Mouse (Mus musculus) testis, adult 2 months (tissue): ENCODE results near the gene Hdac7. TPM values are rescaled to one million over a fixed set of nuclear protein-coding genes. Genes with fewer than 3 reads are reported as not detected.

Experiments
- H3K27ac ChIP-seq: fragments of 200-500 bp; 2 replicates; pipeline ENCODE4 v1.5.1; 2012; ENCODE audit warnings: low read depth, low read length; ENCODE audit not compliant: control insufficient read depth, insufficient read depth
- H3K27me3 ChIP-seq: fragments of 200-500 bp; 2 replicates; pipeline ENCODE4 v1.6.1; 2012; ENCODE audit warnings: mild to moderate bottlenecking, low read length, moderate library complexity; ENCODE audit not compliant: control insufficient read depth, insufficient read depth
- H3K36me3 ChIP-seq: fragments of 200-500 bp; 2 replicates; pipeline ENCODE4 v1.6.1; 2012; ENCODE audit warnings: mild to moderate bottlenecking, low read length; ENCODE audit not compliant: control insufficient read depth, insufficient read depth
- H3K4me1 ChIP-seq: fragments of 200-500 bp; 2 replicates; pipeline ENCODE4 v1.6.1; 2012; ENCODE audit warnings: low read length; ENCODE audit not compliant: control insufficient read depth, insufficient read depth
- H3K4me3 ChIP-seq: fragments of 200-500 bp; 2 replicates; pipeline ENCODE4 v1.5.1; 2012; ENCODE audit warnings: low read depth, mild to moderate bottlenecking, low read length, moderate library complexity, mixed read lengths; ENCODE audit not compliant: control insufficient read depth
- CTCF ChIP-seq: fragments of 200-500 bp; IDR thresholded peaks from 2 replicates; pipeline ENCODE4 v1.5.1; 2012; ENCODE audit warnings: low read depth, mild to moderate bottlenecking, inconsistent platforms, low read length, moderate library complexity; ENCODE audit not compliant: control insufficient read depth, insufficient read depth, insufficient replicate concordance
- POLR2A ChIP-seq: fragments of 200-500 bp; IDR thresholded peaks from 2 replicates; pipeline ENCODE4 v1.6.1; 2012; ENCODE audit warnings: low read depth, mild to moderate bottlenecking, inconsistent platforms, low read length, moderate library complexity; ENCODE audit not compliant: control insufficient read depth
- polyA plus RNA-seq: library from polyadenylated mRNA; depleted of rRNA; stranded (reverse); fragments of >200 nt; gene quantifications from 2 replicates; pipeline ENCODE4 v1.2.3, GENCODE M21; 2012

The Hdac7 gene
- polyA plus RNA-seq, 1 experiment, result 6.1 TPM

GRCm38 (mm10) chr15:97812126-97812525 is 32.2 kb downstream of the Hdac7 start:
- Histone ChIP-seq H3K4me1 (peaks cover 7% of the 10 kb centered on the region), H3K36me3 (no peaks in the 10 kb centered on the region), H3K27ac (peak overlapping the region; percentile 26; the same call in 1 of the 2 replicates), H3K27me3 (no peaks in the 10 kb centered on the region), H3K4me3 (no peak overlapping the region)
- TF ChIP-seq POLR2A (no peak), CTCF (no peak)

GRCm38 (mm10) chr15:97811307-97811706 is 33.0 kb downstream of the Hdac7 start:
- Histone ChIP-seq H3K4me1 (peaks cover 7% of the 10 kb centered on the region), H3K36me3 (no peaks in the 10 kb centered on the region), H3K27me3 (no peaks in the 10 kb centered on the region), H3K27ac (no peak overlapping the region), H3K4me3 (no peak overlapping the region)
- TF ChIP-seq CTCF, result no peak
- no peak for TF ChIP-seq POLR2A

DNA sequence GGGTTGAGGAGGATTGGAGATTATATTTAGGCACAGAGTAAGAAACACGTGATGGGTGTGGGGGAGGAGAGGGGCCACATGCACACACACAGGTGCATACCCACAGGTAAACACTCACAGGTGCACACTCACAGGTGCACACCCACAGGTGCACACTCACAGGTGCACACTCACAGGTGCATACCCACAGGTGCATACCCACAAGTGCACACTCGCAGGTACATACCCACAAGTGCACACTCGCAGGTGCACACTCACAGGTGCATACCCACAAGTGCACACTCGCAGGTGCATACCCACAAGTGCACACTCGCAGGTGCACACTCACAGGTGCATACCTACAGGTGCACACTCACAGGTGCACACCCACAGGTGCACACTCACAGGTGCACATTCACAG is 33.9 kb downstream of the Hdac7 start:
- no peaks in the 10 kb centered on the region for H3K27me3 ChIP-seq
- no peak overlapping the region for H3K4me3 ChIP-seq
- TF ChIP-seq CTCF, result no peak
- no peak for TF ChIP-seq POLR2A
- no peaks in the 10 kb centered on the region for H3K36me3 ChIP-seq
- peaks cover 7% of the 10 kb centered on the region for H3K4me1 ChIP-seq
- H3K27ac ChIP-seq, result no peak overlapping the region

- Histone ChIP-seq H3K27me3 (no peaks in the 10 kb centered on the region), H3K4me3 (no peak overlapping the region), H3K27ac (no peak overlapping the region), H3K36me3 (no peaks in the 10 kb centered on the region), H3K4me1 (peaks cover 7% of the 10 kb centered on the region)
- TF ChIP-seq CTCF (peak; percentile 38; the same call in 1 of the 2 replicates), POLR2A (no peak)
These were observed 34.4 kb downstream of the Hdac7 start for GRCm38 (mm10) chr15:97809942-97810341.

GRCm38 (mm10) chr15:97809206-97809605 is 35.1 kb downstream of the Hdac7 start:
- H3K36me3 ChIP-seq, result no peaks in the 10 kb centered on the region
- H3K4me3 ChIP-seq, result no peak overlapping the region
- no peak overlapping the region for H3K27ac ChIP-seq
- no peak for TF ChIP-seq CTCF
- TF ChIP-seq POLR2A, result no peak
- H3K27me3 ChIP-seq, result no peaks in the 10 kb centered on the region
- peaks cover 7% of the 10 kb centered on the region for H3K4me1 ChIP-seq

DNA sequence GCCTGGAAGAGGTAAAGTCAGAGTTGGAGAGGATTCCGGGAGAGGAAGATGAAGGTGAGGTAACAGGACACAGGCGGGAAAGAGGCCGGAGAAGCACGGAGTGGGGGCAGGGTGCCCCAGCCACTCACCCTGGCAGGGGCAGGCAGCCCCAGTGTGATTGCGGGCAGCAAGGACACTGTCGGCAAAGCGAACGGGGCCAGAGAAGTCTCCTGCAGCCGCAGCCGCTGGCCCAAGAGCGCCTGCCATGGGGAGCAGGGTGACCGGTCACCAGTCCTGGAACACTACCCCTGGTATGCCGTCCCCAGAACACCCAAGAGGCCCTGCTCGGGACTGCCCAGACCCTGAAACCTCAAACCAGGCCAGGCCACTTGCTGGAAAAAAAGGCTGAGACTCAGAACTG is 35.8 kb downstream of the Hdac7 start:
- Histone ChIP-seq H3K4me1 (peaks cover 7% of the 10 kb centered on the region), H3K27me3 (no peaks in the 10 kb centered on the region), H3K27ac (no peak overlapping the region), H3K4me3 (no peak overlapping the region), H3K36me3 (no peaks in the 10 kb centered on the region)
- TF ChIP-seq CTCF, result no peak
- TF ChIP-seq POLR2A, result no peak

DNA sequence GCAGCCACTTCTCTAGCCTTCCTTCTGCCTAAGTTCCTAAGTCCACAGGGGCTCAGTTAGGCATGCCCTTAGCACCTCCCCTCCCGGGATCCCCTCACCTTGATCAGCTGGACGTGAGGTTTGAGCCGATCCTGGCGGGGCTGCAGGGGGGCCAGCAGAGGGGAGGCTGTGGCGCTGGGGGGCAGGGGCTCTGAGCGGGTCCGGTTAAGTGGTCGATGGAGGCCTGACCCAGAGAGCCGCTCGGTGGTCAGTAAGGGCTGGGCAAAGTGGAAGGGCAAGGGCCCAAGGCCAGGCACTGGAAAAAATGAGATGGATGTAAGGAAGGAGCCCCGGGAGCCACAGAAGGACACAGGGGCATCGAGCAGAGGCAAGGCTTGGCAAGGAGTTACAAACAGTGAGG is 36.4 kb downstream of the Hdac7 start:
- H3K27ac ChIP-seq, result no peak overlapping the region
- peaks cover 7% of the 10 kb centered on the region for H3K4me1 ChIP-seq
- H3K4me3 ChIP-seq, result no peak overlapping the region
- TF ChIP-seq POLR2A (no peak), CTCF (no peak)
- no peaks in the 10 kb centered on the region for H3K27me3 ChIP-seq
- no peaks in the 10 kb centered on the region for H3K36me3 ChIP-seq

DNA sequence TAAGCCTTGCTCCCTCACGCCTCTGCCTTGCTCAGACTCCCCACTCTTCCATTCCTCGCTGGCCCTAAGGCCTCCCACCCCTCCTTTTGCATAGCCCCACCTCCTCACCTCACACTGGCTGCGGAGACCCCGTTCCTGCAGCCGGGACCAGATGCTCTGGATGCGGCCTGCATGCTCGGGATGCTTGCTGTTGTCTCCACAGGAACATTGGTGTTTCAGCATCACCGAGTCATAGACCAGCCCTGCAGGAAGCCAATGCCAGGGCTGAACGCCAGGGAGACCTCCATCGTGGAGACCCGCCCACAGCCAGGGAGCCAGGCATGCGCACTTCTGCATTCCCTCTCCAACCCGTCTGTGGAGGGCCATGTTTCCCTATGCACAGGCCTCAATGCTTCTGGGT is 41.7 kb downstream of the Hdac7 start:
- Histone ChIP-seq H3K4me3 (no peak overlapping the region; the same call in 1 of the 2 replicates), H3K27ac (no peak overlapping the region), H3K36me3 (no peaks in the 10 kb centered on the region), H3K27me3 (no peaks in the 10 kb centered on the region), H3K4me1 (peaks cover 3% of the 10 kb centered on the region)
- TF ChIP-seq CTCF, result no peak
- TF ChIP-seq POLR2A, result no peak
